Mouse (Mus musculus) lung, postnatal 0 days (tissue): ENCODE data around the gene BC049352.

Source experiments
- CTCF ChIP-seq: IDR thresholded peaks from 2 replicates; pipeline ENCODE4 v1.5.1; 2016; ENCODE audit warnings: antibody characterized with exemption, mild to moderate bottlenecking
- EP300 ChIP-seq: IDR thresholded peaks from 2 replicates; pipeline ENCODE4 v1.6.1; 2016; ENCODE audit warnings: antibody characterized with exemption, mild to moderate bottlenecking, control low read depth

- TF ChIP-seq CTCF (no peak), EP300 (no peak)
Measured at GRCm38 (mm10) chr9:45255967-45256366, 74.2 kb downstream of the BC049352 start.
